In the genomic region with DNA sequence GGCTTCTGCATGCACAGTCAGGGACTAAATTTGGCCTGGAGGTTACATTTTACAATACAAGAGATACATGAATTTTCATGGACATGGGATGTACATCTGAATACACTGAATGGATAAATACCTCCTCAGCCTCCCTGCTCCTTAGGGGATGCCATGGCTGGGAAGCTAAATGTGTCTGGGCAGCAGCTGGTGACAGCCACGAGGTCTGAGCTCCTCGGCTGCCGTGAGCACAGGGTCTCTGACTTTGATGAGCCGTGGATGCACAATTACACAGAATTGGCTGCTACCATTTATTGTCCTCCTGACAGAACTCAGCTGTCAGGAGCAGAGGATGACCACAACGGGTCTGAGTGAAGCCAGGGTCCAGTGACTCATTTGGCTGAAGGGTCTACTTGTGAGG, we compare ENCODE assay signal across 17 mouse cellular contexts.
DNase-seq lines count a peak whose midpoint lies in the region; ATAC-seq and TF ChIP-seq lines count a peak whose summit lies in the region.
"Had no signal": no experiment of that assay in that cellular context is flagged by ENCODE, and none has a peak within 500 bp of the region (broad histone marks: within the 10 kb centered on the region; RNA-seq: fewer than 3 reads in every experiment).

No protein-coding gene starts in this region.

- no peak overlapping the region for H3K4me2 ChIP-seq in hindbrain, embryonic 13.5 days
- H3K4me2 ChIP-seq in midbrain, embryonic 12.5 days (replicated peaks) = no peak overlapping the region
- H3K4me2 ChIP-seq: heart, embryonic 15.5 days; lung, embryonic 15.5 days had no signal

- no peak overlapping the region for H3K4me3 ChIP-seq in hindbrain, embryonic 13.5 days
- H3K4me3 ChIP-seq in midbrain, embryonic 12.5 days = no peak overlapping the region
- no peak overlapping the region for H3K4me3 ChIP-seq in heart, adult 2 months
- H3K4me3 ChIP-seq: embryonic facial prominence, embryonic 10.5 days; gastrocnemius, adult 2 months; heart, embryonic 15.5 days; lung, embryonic 15.5 days had no signal

- no peaks in the 10 kb centered on the region for H3K27me3 ChIP-seq in hindbrain, embryonic 13.5 days
- no peaks in the 10 kb centered on the region for H3K27me3 ChIP-seq in midbrain, embryonic 12.5 days
- no peaks in the 10 kb centered on the region for H3K27me3 ChIP-seq in heart, adult 2 months (ENCODE audit: control insufficient read depth, insufficient read depth, low read length)
- H3K27me3 ChIP-seq: heart, embryonic 15.5 days; lung, embryonic 15.5 days had no signal

- H3K9ac ChIP-seq in hindbrain, embryonic 13.5 days = no peak overlapping the region
- no peak overlapping the region for H3K9ac ChIP-seq in midbrain, embryonic 12.5 days (replicated peaks)
- H3K9ac ChIP-seq in heart, adult 2 months (ENCODE audit: low read depth, low read length) = no peak overlapping the region
- H3K9ac ChIP-seq: forebrain, postnatal 0 days; heart, embryonic 15.5 days; lung, embryonic 15.5 days had no signal

- H3K4me1 ChIP-seq in hindbrain, embryonic 13.5 days (replicated peaks) = peaks cover 27% of the 10 kb centered on the region
- peaks cover 35% of the 10 kb centered on the region for H3K4me1 ChIP-seq in midbrain, embryonic 12.5 days
- H3K4me1 ChIP-seq in heart, adult 2 months (ENCODE audit: control insufficient read depth, insufficient read depth, low read length) = no peaks in the 10 kb centered on the region
- H3K4me1 ChIP-seq: heart, embryonic 15.5 days had no signal

- no peak for TF ChIP-seq CTCF in heart, adult 2 months (IDR thresholded peaks at IDR 0.05)

- H3K27ac ChIP-seq in hindbrain, embryonic 13.5 days = peak overlapping the region; percentile 62
- peak overlapping the region; percentile 76 for H3K27ac ChIP-seq in midbrain, embryonic 12.5 days (replicated peaks)
- no peak overlapping the region for H3K27ac ChIP-seq in heart, adult 2 months
- H3K27ac ChIP-seq: embryonic facial prominence, embryonic 10.5 days; gastrocnemius, adult 2 months; heart, embryonic 15.5 days; lung, embryonic 15.5 days had no signal

- peak; percentile 69 for ATAC-seq in hindbrain, embryonic 13.5 days (ENCODE audit: low FRiP score)
- peak; percentile 80 for ATAC-seq in midbrain, embryonic 12.5 days (ENCODE audit: low FRiP score, low read depth)
- ATAC-seq: forebrain, postnatal 0 days had no signal

- H3K79me2 ChIP-seq in heart, adult 2 months (replicated peaks; ENCODE audit: control insufficient read depth, insufficient read depth, low read length) = no peaks in the 10 kb centered on the region

- TF ChIP-seq POLR2A in heart, adult 2 months (IDR thresholded peaks at IDR 0.05; ENCODE audit: insufficient read depth, low read depth, low read length) = no peak

- DNase-seq in left cerebral cortex, postnatal 4 days = peak; percentile 59
- DNase-seq in left cerebral cortex, postnatal 25 days (ENCODE audit: low spot score in 2 of 2) = no peak
- peak; percentile 53 for DNase-seq in retina, embryonic 14.5 days (ENCODE audit: low spot score)
- DNase-seq in heart, adult 2 months = no peak
- DNase-seq in liver = no peak
- DNase-seq: cerebellum, postnatal 25 days; forebrain, postnatal 0 days; gastrocnemius, adult 2 months; heart, adult 18-20 months; kidney, adult 9 months; kidney, postnatal 4 days; right cerebral cortex, postnatal 25 days had no signal

- intact Hi-C loops in left cerebral cortex, postnatal 4 days (cut with DNase I) = no loop called here
- intact Hi-C loops in left cerebral cortex, postnatal 25 days (cut with DNase I) = no loop called here
- intact Hi-C loops in heart, adult 2 months (cut with DNase I) = no loop called here

- H3K36me3 ChIP-seq in hindbrain, embryonic 13.5 days = no peaks in the 10 kb centered on the region
- no peaks in the 10 kb centered on the region for H3K36me3 ChIP-seq in midbrain, embryonic 12.5 days
- H3K36me3 ChIP-seq in heart, adult 2 months (ENCODE audit: control insufficient read depth, insufficient read depth, low read length) = no peaks in the 10 kb centered on the region
- H3K36me3 ChIP-seq: embryonic facial prominence, embryonic 10.5 days; heart, embryonic 15.5 days; lung, embryonic 15.5 days had no signal

- no peaks in the 10 kb centered on the region for H3K9me3 ChIP-seq in hindbrain, embryonic 13.5 days
- no peaks in the 10 kb centered on the region for H3K9me3 ChIP-seq in midbrain, embryonic 12.5 days
- H3K9me3 ChIP-seq: embryonic facial prominence, embryonic 10.5 days; heart, embryonic 15.5 days; lung, embryonic 15.5 days had no signal

- 24% methylated on average over 5 of the region's 5 CpGs for WGBS in hindbrain, embryonic 13.5 days
- WGBS in midbrain, embryonic 12.5 days = 37% methylated on average over 5 of the region's 5 CpGs
- 73% methylated on average over 5 of the region's 5 CpGs for WGBS in heart, adult 2 months

- TF ChIP-seq EP300 in heart, adult 2 months (IDR thresholded peaks at IDR 0.05; ENCODE audit: insufficient read depth, low read depth, low read length) = no peak

Comparison
In these comparisons a context has a peak if more than half of its experiments do, and no peak if none do; other contexts are left out.
1. DNase-seq: peak in left cerebral cortex, postnatal 4 days (single experiment) and retina, embryonic 14.5 days (single experiment); none in left cerebral cortex, postnatal 25 days (0 of 2), heart, adult 2 months (0 of 2) and liver (single experiment).